Mouse (Mus musculus) kidney, adult 2 months (tissue): Measurements from ENCODE around the gene Ciita.

Source experiments
- CTCF ChIP-seq: fragments of 200-500 bp; conservative IDR thresholded peaks from 2 replicates; pipeline ENCODE4 v1.5.1; 2011; ENCODE audit warnings: low read depth, mild to moderate bottlenecking, control low read depth, low read length, moderate library complexity, mixed read lengths; ENCODE audit not compliant: insufficient read depth, insufficient read length
- POLR2A ChIP-seq: fragments of 200-500 bp; IDR thresholded peaks from one replicate; pipeline ENCODE4 v1.6.1; 2011; ENCODE audit warnings: low read depth, low read length, control low read depth

DNA sequence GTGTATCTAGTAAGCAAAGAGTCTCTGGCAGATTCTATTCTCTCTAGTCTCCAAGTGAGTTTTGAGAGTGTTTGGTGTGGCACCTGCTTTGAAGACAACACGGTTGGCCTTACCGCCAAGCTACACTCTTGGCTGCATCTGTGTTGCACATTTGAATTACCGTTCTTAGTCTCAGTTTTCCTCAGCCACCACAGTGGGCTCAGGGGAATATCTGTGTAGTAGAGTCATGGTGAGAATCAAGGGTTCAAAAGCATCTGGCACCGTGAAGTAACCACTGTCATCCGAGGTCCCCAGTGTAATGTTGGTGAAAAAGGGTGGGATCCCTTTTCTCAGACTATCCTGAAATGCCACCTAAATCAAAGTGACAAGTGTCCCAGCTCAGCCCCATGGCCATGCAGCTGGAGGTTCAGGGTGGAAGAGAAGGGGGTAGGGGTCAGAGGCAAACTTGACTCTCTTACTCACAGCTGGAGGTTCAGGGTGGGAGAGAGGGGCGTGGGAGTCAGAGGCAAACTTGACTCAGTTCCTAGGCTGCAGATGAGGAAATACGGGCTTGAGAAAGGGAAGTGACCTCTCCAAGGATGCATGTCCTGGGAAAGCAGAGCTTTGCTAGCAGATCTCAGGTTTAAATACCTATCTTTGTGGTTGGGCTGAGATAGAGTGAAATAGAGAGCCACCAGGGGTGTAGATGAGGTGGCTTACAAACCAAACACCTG lies 9.1 kb downstream of the Ciita start:
- TF ChIP-seq CTCF: no peak
- no peak for TF ChIP-seq POLR2A
